Mouse (Mus musculus) central nervous system, embryonic 11.5 days (tissue): ENCODE results near the gene Nppa. TPM values are rescaled to one million over a fixed set of nuclear protein-coding genes. Genes with fewer than 3 reads are reported as not detected.

Source experiments
- polyA plus RNA-seq: library from polyadenylated mRNA; depleted of rRNA; stranded (reverse); fragments of >200 nt; gene quantifications from 2 replicates; pipeline ENCODE4 v1.2.3, GENCODE M21; 2012; rRNA removed

Gene Nppa
- polyA plus RNA-seq, result 85.8 and 91.4 TPM in 2 replicates

GRCm38 (mm10) chr4:148000202-148000772, at the start of gene Nppa:
TSS of gene Nppa (plus strand) at chr4:148000722.

DNA sequence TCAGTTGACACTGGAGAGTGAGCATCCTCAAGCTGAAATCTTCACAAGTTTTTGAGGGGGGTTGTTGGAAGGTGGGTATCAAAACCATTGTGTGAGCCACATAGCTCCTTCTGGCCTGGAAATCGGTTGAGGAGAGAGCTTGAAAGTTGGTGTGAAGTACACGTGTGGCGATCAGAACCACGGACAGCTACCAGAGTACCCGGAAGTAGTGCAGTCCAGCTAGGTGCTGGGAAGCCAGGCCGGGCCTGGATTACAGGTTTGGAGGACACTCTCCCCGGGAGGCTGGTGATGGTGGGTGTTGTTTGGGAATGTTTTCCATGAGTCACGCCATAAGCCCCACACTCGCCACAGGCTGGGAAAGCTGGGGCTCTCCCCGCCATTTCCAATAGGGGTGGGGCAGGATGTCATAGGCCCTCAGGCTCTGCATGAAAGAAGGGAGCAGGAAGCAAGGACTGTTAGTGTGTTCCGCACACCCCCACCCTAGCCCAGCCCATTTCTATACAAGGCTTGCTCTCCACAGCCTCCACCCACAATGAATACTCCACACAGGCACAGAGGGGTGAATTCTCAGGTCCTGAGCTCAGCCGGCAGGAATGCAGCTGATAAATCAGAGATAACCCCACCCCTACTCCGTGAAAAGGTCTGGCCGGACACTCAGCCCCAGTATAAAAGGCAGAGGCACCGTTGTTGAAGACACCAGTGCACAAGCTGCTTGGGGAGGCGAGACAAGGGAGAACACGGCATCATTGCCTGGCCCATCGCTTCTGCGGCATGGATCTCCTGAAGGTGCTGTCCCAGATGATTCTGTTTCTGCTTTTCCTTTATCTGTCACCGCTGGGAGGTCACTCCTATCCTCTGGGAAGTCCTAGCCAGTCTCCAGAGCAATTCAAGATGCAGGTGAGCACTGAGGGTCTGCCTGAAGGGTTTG, 15.1 kb upstream of the Nppa start, which contains the start of gene Nppb:
Gene Nppb, plus strand, starts transcription at position 584 of the 928 bp plus-strand sequence.

GRCm38 (mm10) chr4:148038600-148039253, 38.2 kb downstream of the Nppa start, which contains the start of the genes Clcn6 and Mthfr:
TSS of gene Clcn6 (minus strand) at chr4:148038821.
TSS of gene Mthfr (plus strand) at chr4:148039077.

Other genes starting within 250 kb of the Nppa start
- 3.5 and 6.7 TPM in 2 replicates for gene Zfp984, start 190.9 kb upstream of the Nppa start, polyA plus RNA-seq
- gene Zfp933, start 152.4 kb upstream of the Nppa start, polyA plus RNA-seq, result 7.0 and 9.1 TPM in 2 replicates
- 82.4 and 102 TPM in 2 replicates for gene Miip, start 131.9 kb upstream of the Nppa start, polyA plus RNA-seq
- gene Fv1, start 131.7 kb upstream of the Nppa start, polyA plus RNA-seq, result 13.5 and 17.3 TPM in 2 replicates
- gene Mfn2, start 96.0 kb upstream of the Nppa start, polyA plus RNA-seq, result 29.4 and 32.8 TPM in 2 replicates
- 17.5 and 26.6 TPM in 2 replicates for gene Plod1, start 64.0 kb upstream of the Nppa start, polyA plus RNA-seq
- 38.0 and 39.9 TPM in 2 replicates for gene 2510039O18Rik, start 59.8 kb upstream of the Nppa start, polyA plus RNA-seq
- gene Nppb, start 14.9 kb upstream of the Nppa start, polyA plus RNA-seq, result 4.8 and 6.4 TPM in 2 replicates
- gene Clcn6, start 38.1 kb downstream of the Nppa start, polyA plus RNA-seq, result 35.8 and 36.3 TPM in 2 replicates
- 33.7 and 39.2 TPM in 2 replicates for gene Mthfr, start 38.4 kb downstream of the Nppa start, polyA plus RNA-seq
- gene Agtrap, start 87.3 kb downstream of the Nppa start, polyA plus RNA-seq, result 7.1 and 7.5 TPM in 2 replicates
- gene Mad2l2, start 129.7 kb downstream of the Nppa start, polyA plus RNA-seq, result 50.8 and 72.6 TPM in 2 replicates
- 19.9 and 21.7 TPM in 2 replicates for gene Draxin, start 130.0 kb downstream of the Nppa start, polyA plus RNA-seq
- 14.1 and 14.8 TPM in 2 replicates for gene Fbxo6, start 151.4 kb downstream of the Nppa start, polyA plus RNA-seq
- 57.4 and 59.1 TPM in 2 replicates for gene Fbxo44, start 159.8 kb downstream of the Nppa start, polyA plus RNA-seq
- gene Fbxo2, start 159.9 kb downstream of the Nppa start, polyA plus RNA-seq, result 1.5 and 2.7 TPM in 2 replicates